Mouse (Mus musculus): ENCODE results near the gene Slc43a2. TPM values are rescaled to one million over a fixed set of nuclear protein-coding genes. Genes with fewer than 3 reads are reported as not detected.

Slc43a2 gene
- 10 to 100 TPM; 22.5 to 29.8 (median 23.2) TPM for total RNA-seq (2022)

GRCm38 (mm10) chr11:75531469-75532242 is at the start of gene Slc43a2:
Gene Slc43a2, plus strand, starts transcription at chr11:75531694.
- DNase-seq: peak; percentile 92

GRCm38 (mm10) chr11:75486192-75486591 is 45.3 kb upstream of the Slc43a2 start:
- DNase-seq: no peak

- DNase-seq: peak; percentile 98
Observed at GRCm38 (mm10) chr11:75486601-75487285, 44.8 kb upstream of the Slc43a2 start, which contains the start of gene Prpf8. Gene Prpf8, plus strand, starts transcription at chr11:75486816.

- DNase-seq: no peak
Observed at GRCm38 (mm10) chr11:75487496-75487895, 44.0 kb upstream of the Slc43a2 start.

GRCm38 (mm10) chr11:75494296-75495049 is 37.0 kb upstream of the Slc43a2 start:
- no peak for DNase-seq

GRCm38 (mm10) chr11:75498126-75498525 is 33.4 kb upstream of the Slc43a2 start:
- DNase-seq: no peak

GRCm38 (mm10) chr11:75508162-75508561 is 23.3 kb upstream of the Slc43a2 start:
- no peak for DNase-seq

GRCm38 (mm10) chr11:75508904-75509303 is 22.6 kb upstream of the Slc43a2 start:
- DNase-seq: no peak

- peak; percentile 81 for DNase-seq
Observed at GRCm38 (mm10) chr11:75509741-75510626, 21.5 kb upstream of the Slc43a2 start, which contains the start of gene Rilp. Gene Rilp, plus strand, starts transcription at chr11:75510094.

- peak; percentile 88 for DNase-seq
Observed at GRCm38 (mm10) chr11:75510627-75510993, 20.9 kb upstream of the Slc43a2 start.

GRCm38 (mm10) chr11:75511213-75511612 is 20.3 kb upstream of the Slc43a2 start:
- DNase-seq: peak; percentile 47

- DNase-seq: no peak
Observed at GRCm38 (mm10) chr11:75512301-75513018, 19.0 kb upstream of the Slc43a2 start.

- DNase-seq: peak; percentile 52
Observed at GRCm38 (mm10) chr11:75513336-75513735, 18.2 kb upstream of the Slc43a2 start, which contains the start of gene Scarf1. Gene Scarf1, plus strand, starts transcription at chr11:75513540.

- DNase-seq: no peak
Observed at GRCm38 (mm10) chr11:75515186-75515585, 16.3 kb upstream of the Slc43a2 start.

- DNase-seq: no peak
Observed at GRCm38 (mm10) chr11:75519834-75520633, 11.5 kb upstream of the Slc43a2 start.

GRCm38 (mm10) chr11:75521609-75522008 is 9.9 kb upstream of the Slc43a2 start:
- no peak for DNase-seq

GRCm38 (mm10) chr11:75522793-75523192 is 8.7 kb upstream of the Slc43a2 start:
- no peak for DNase-seq

GRCm38 (mm10) chr11:75525531-75526125 is 5.9 kb upstream of the Slc43a2 start:
- DNase-seq: no peak

- no peak for DNase-seq
Observed at GRCm38 (mm10) chr11:75526943-75527342, 4.6 kb upstream of the Slc43a2 start.

- DNase-seq: no peak
Observed at GRCm38 (mm10) chr11:75529771-75530170, 1.7 kb upstream of the Slc43a2 start.

All from adrenal gland, adult 8-10 months (tissue).